Mouse (Mus musculus) thymus, adult 18-20 months (tissue): ENCODE results near the gene Clk3.

Experiments
- DNase-seq, 2 experiments: peaks; one replicate each; pipeline ENCODE4 v3.0.0; 2022; ENCODE audit warnings: mixed read lengths in 2 of 2

The Clk3 gene

GRCm38 (mm10) chr9:57722371-57722770, 43.3 kb downstream of the Clk3 start:
- DNase-seq = no peak

DNA sequence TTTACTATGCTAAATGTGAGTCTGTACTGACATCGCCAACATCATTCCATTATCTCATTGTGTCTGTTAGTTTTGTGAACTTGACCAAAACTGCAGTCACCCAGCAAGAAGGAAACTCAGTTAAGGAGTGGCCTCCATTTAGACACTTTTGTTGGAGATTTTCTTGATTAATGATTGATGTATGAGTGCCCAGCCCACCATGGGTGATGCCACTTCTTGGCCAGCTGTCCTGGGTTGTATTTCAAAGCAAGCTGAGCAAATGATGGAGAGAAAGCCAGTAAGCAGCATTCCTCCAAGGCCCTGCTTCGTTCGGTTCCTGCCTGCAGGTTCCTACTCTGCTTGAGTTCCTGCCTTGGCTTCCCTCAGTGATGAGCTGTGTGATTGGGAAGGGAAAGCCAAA, 44.9 kb downstream of the Clk3 start:
- no peak for DNase-seq

DNA sequence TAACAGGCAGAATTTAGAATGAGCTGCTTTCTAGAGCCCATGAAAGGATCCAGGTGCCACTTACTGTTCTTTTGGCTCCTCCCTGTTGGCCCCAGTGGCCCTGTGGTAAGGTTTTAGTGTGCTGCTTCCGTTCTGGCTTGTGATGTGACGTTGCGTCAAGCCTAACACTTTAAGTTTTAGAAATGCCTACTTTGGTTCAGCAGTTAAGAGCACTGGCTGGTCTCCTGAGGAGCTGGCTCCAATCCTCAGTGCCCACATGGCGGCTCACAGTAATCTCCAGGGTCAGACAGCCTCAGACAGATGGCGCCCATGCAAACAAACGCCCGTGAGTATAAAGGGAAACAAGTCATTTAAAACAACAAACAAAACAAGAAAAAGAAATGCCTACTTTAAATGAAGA, 47.3 kb downstream of the Clk3 start:
- no peak for DNase-seq

DNA sequence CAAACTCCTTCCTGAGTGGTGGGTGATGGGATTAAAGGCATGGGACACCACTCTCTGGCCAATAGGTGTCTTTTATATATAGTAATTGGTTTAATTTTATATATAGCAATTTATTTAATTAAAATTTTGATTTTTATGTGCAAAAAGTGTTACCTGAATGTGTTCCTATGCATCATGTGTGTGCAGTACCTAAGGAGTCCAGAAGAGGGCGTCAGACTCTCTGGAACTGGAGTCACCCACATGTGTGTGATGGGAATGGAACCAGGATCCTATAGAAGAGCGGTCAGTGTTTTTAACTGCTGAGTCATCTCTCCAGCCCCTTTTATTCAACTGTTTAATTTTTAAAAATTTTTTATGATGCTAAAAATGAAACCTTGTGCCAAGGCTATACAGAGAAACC, 53.5 kb downstream of the Clk3 start:
- no peak for DNase-seq

DNA sequence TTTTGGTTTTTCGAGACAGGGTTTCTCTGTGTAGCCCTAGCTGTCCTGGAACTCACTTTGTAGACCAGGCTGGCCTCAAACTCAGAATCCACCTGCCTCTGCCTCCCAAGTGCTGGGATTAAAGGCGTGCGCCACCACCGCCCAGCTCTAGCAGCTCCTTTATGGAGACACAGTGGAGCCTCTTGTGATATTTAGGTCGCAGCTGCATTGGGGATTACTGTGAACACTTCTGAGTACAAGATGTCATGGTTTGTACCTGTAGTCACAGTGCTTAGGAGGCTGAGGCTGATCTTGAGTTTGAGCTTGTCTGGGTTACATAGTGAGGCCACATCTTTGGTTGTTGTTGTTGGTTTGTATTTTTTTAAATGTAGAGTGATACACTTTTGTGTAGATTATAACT, 55.4 kb downstream of the Clk3 start:
- DNase-seq = peak in 1 of 2 experiments; percentile 23

DNA sequence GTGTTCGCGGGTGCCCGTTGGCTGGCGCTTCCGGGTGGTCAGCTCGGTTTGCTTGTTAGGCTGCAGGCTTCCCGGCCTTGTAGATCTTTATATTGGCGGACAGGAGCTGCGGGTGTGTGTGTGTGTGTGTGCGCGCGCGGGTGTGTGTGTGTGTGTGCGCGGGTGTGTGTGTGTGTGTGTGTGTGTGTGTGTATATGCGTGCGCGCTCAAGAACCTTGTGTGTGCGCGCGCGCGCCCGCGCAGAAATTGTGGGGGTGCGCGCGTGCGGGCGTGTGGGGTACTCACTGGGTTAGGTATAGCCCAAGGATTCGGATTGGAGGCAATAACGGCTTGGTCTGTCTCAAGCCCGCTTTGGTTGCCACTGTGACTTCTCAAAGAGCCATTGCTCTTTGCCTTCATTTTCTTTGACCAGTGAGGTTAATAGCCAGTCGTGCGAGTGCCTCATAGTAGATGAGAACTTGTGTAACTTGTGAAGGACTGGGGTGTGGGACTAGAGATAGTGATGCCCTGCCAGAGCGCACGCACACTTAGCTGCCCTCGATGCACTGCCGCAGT, 56.9 kb downstream of the Clk3 start:
- no peak for DNase-seq

GRCm38 (mm10) chr9:57708068-57708719, 57.5 kb downstream of the Clk3 start, which contains the start of gene Edc3:
TSS of gene Edc3 (plus strand) at chr9:57708540.
- peak; percentile 72 to 82 for DNase-seq

DNA sequence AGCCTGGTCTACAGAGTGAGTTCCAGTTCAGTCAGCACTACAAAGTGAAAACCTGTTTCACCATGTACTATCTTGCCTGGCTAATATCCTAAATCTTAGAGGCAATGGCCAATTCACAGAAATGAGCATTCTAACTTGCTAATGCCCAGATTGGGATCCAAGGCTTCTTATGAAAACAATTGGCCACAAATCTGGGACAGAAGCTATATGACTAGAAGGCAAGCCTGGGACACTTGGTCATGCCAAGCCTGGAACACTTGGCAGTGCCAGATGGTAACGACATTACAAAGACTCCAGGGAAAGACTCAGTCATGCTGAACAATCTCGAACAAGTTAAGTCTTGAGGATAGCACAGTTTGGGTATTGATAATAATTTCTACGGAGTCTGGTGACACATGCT, 59.2 kb downstream of the Clk3 start:
- no peak for DNase-seq
